Mouse (Mus musculus): ENCODE data around the gene Eif4h. TPM values are rescaled to one million over a fixed set of nuclear protein-coding genes. Genes with fewer than 3 reads are reported as not detected.

Gene Eif4h
- polyA plus RNA-seq, 1 experiment: 309 TPM

GRCm38 (mm10) chr5:134683813-134684212 is 44.5 kb upstream of the Eif4h start:
- H3K27ac ChIP-seq (ENCODE audit: insufficient read depth, low read length): no peak overlapping the region
- H3K9ac ChIP-seq (ENCODE audit: low read depth, poor library complexity, severe bottlenecking): no peak overlapping the region
- H3K9me3 ChIP-seq (replicated peaks; ENCODE audit: control insufficient read depth, insufficient read depth, low read length, poor library complexity, severe bottlenecking): no peaks in the 10 kb centered on the region
- no peaks in the 10 kb centered on the region for H3K27me3 ChIP-seq (ENCODE audit: control insufficient read depth, insufficient read depth, low read length, poor library complexity, severe bottlenecking)
- no peak overlapping the region for H3K4me3 ChIP-seq (ENCODE audit: low read depth, low read length)
- no peak for TF ChIP-seq CTCF (IDR thresholded peaks at IDR 0.05; ENCODE audit: low read depth, low read length)
- TF ChIP-seq POLR2A (IDR thresholded peaks at IDR 0.05; ENCODE audit: insufficient read depth, low read length): no peak
- TF ChIP-seq EP300 (IDR thresholded peaks at IDR 0.05; ENCODE audit: insufficient read depth, low read depth, low read length): no peak
- H3K4me1 ChIP-seq (ENCODE audit: control insufficient read depth, insufficient read depth, low read length): no peaks in the 10 kb centered on the region
- no peaks in the 10 kb centered on the region for H3K36me3 ChIP-seq (ENCODE audit: control insufficient read depth, insufficient read depth, low read length, poor library complexity, severe bottlenecking)

GRCm38 (mm10) chr5:134680238-134680637 is 40.9 kb upstream of the Eif4h start:
- no peak overlapping the region for H3K27ac ChIP-seq (ENCODE audit: insufficient read depth, low read length)

GRCm38 (mm10) chr5:134678827-134679546 is 39.7 kb upstream of the Eif4h start:
- H3K4me1 ChIP-seq (ENCODE audit: control insufficient read depth, insufficient read depth, low read length): peaks cover 4% of the 10 kb centered on the region
- no peak overlapping the region for H3K4me3 ChIP-seq (ENCODE audit: low read depth, low read length)
- H3K9me3 ChIP-seq (replicated peaks; ENCODE audit: control insufficient read depth, insufficient read depth, low read length, poor library complexity, severe bottlenecking): no peaks in the 10 kb centered on the region
- H3K36me3 ChIP-seq (ENCODE audit: control insufficient read depth, insufficient read depth, low read length, poor library complexity, severe bottlenecking): no peaks in the 10 kb centered on the region
- no peak for TF ChIP-seq POLR2A (IDR thresholded peaks at IDR 0.05; ENCODE audit: insufficient read depth, low read length)
- TF ChIP-seq CTCF (IDR thresholded peaks at IDR 0.05; ENCODE audit: low read depth, low read length): no peak
- no peak for TF ChIP-seq EP300 (IDR thresholded peaks at IDR 0.05; ENCODE audit: insufficient read depth, low read depth, low read length)
- H3K9ac ChIP-seq (ENCODE audit: low read depth, poor library complexity, severe bottlenecking): no peak overlapping the region
- H3K27me3 ChIP-seq (ENCODE audit: control insufficient read depth, insufficient read depth, low read length, poor library complexity, severe bottlenecking): no peaks in the 10 kb centered on the region
- no peak overlapping the region for H3K27ac ChIP-seq (ENCODE audit: insufficient read depth, low read length)

More at GRCm38 (mm10) chr5:134680238-134680637, 40.9 kb upstream of the Eif4h start:
- H3K36me3 ChIP-seq (ENCODE audit: control insufficient read depth, insufficient read depth, low read length, poor library complexity, severe bottlenecking): no peaks in the 10 kb centered on the region
- no peaks in the 10 kb centered on the region for H3K27me3 ChIP-seq (ENCODE audit: control insufficient read depth, insufficient read depth, low read length, poor library complexity, severe bottlenecking)
- TF ChIP-seq CTCF (IDR thresholded peaks at IDR 0.05; ENCODE audit: low read depth, low read length) (no peak), EP300 (IDR thresholded peaks at IDR 0.05; ENCODE audit: insufficient read depth, low read depth, low read length) (no peak), POLR2A (IDR thresholded peaks at IDR 0.05; ENCODE audit: insufficient read depth, low read length) (no peak)
- H3K4me3 ChIP-seq (ENCODE audit: low read depth, low read length): no peak overlapping the region
- H3K4me1 ChIP-seq (ENCODE audit: control insufficient read depth, insufficient read depth, low read length): peaks cover 4% of the 10 kb centered on the region
- H3K9ac ChIP-seq (ENCODE audit: low read depth, poor library complexity, severe bottlenecking): no peak overlapping the region
- no peaks in the 10 kb centered on the region for H3K9me3 ChIP-seq (replicated peaks; ENCODE audit: control insufficient read depth, insufficient read depth, low read length, poor library complexity, severe bottlenecking)

DNA sequence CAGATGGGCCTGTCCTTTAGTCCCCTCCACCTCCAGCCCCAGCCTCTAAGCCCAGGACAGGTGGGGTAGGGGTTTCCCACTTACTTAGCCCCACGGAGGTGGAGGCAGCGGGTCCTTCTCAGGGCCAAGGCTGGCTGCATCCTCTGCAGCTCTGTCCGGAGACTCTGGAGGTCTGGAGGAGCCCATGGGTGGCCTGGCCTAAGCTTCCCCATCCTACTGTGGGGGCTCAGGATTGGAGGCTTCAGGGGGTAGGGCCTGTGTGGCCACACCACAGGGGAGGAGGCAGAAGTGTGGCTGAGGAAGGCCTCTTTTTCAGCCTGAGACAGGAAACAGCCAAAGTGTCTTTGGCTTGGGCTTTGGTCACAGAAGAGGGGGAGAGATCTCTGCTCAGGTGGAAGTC is 38.7 kb upstream of the Eif4h start:
- peaks cover 4% of the 10 kb centered on the region for H3K4me1 ChIP-seq (ENCODE audit: control insufficient read depth, insufficient read depth, low read length)
- no peaks in the 10 kb centered on the region for H3K36me3 ChIP-seq (ENCODE audit: control insufficient read depth, insufficient read depth, low read length, poor library complexity, severe bottlenecking)
- H3K27me3 ChIP-seq (ENCODE audit: control insufficient read depth, insufficient read depth, low read length, poor library complexity, severe bottlenecking): no peaks in the 10 kb centered on the region
- no peaks in the 10 kb centered on the region for H3K9me3 ChIP-seq (replicated peaks; ENCODE audit: control insufficient read depth, insufficient read depth, low read length, poor library complexity, severe bottlenecking)
- TF ChIP-seq EP300 (IDR thresholded peaks at IDR 0.05; ENCODE audit: insufficient read depth, low read depth, low read length) (no peak), CTCF (IDR thresholded peaks at IDR 0.05; ENCODE audit: low read depth, low read length) (no peak), POLR2A (IDR thresholded peaks at IDR 0.05; ENCODE audit: insufficient read depth, low read length) (no peak)
- H3K4me3 ChIP-seq (ENCODE audit: low read depth, low read length): no peak overlapping the region
- H3K9ac ChIP-seq (ENCODE audit: low read depth, poor library complexity, severe bottlenecking): no peak overlapping the region
- no peak overlapping the region for H3K27ac ChIP-seq (ENCODE audit: insufficient read depth, low read length)

- H3K36me3 ChIP-seq (ENCODE audit: control insufficient read depth, insufficient read depth, low read length, poor library complexity, severe bottlenecking): no peaks in the 10 kb centered on the region
- H3K4me3 ChIP-seq (ENCODE audit: low read depth, low read length): no peak overlapping the region
- no peak for TF ChIP-seq EP300 (IDR thresholded peaks at IDR 0.05; ENCODE audit: insufficient read depth, low read depth, low read length)
- no peak for TF ChIP-seq POLR2A (IDR thresholded peaks at IDR 0.05; ENCODE audit: insufficient read depth, low read length)
- TF ChIP-seq CTCF (IDR thresholded peaks at IDR 0.05; ENCODE audit: low read depth, low read length): no peak
- H3K4me1 ChIP-seq (ENCODE audit: control insufficient read depth, insufficient read depth, low read length): peaks cover 4% of the 10 kb centered on the region
- no peak overlapping the region for H3K9ac ChIP-seq (ENCODE audit: low read depth, poor library complexity, severe bottlenecking)
- no peaks in the 10 kb centered on the region for H3K9me3 ChIP-seq (replicated peaks; ENCODE audit: control insufficient read depth, insufficient read depth, low read length, poor library complexity, severe bottlenecking)
- no peak overlapping the region for H3K27ac ChIP-seq (ENCODE audit: insufficient read depth, low read length)
- H3K27me3 ChIP-seq (ENCODE audit: control insufficient read depth, insufficient read depth, low read length, poor library complexity, severe bottlenecking): no peaks in the 10 kb centered on the region
Observed at GRCm38 (mm10) chr5:134677491-134677890, 38.2 kb upstream of the Eif4h start.

- Histone ChIP-seq H3K36me3 (ENCODE audit: control insufficient read depth, insufficient read depth, low read length, poor library complexity, severe bottlenecking) (no peaks in the 10 kb centered on the region), H3K4me1 (ENCODE audit: control insufficient read depth, insufficient read depth, low read length) (peaks cover 4% of the 10 kb centered on the region), H3K27ac (ENCODE audit: insufficient read depth, low read length) (no peak overlapping the region), H3K9me3 (replicated peaks; ENCODE audit: control insufficient read depth, insufficient read depth, low read length, poor library complexity, severe bottlenecking) (no peaks in the 10 kb centered on the region), H3K27me3 (ENCODE audit: control insufficient read depth, insufficient read depth, low read length, poor library complexity, severe bottlenecking) (no peaks in the 10 kb centered on the region), H3K4me3 (ENCODE audit: low read depth, low read length) (no peak overlapping the region), H3K9ac (ENCODE audit: low read depth, poor library complexity, severe bottlenecking) (no peak overlapping the region)
- TF ChIP-seq CTCF (IDR thresholded peaks at IDR 0.05; ENCODE audit: low read depth, low read length): no peak
- no peak for TF ChIP-seq POLR2A (IDR thresholded peaks at IDR 0.05; ENCODE audit: insufficient read depth, low read length)
- no peak for TF ChIP-seq EP300 (IDR thresholded peaks at IDR 0.05; ENCODE audit: insufficient read depth, low read depth, low read length)
Observed at GRCm38 (mm10) chr5:134675956-134676759, 36.9 kb upstream of the Eif4h start.
